Mouse (Mus musculus): ENCODE measurements at regions not wholly inside any gene's neighbourhood (a gene's known extent, or its start where the extent isn't known, plus 50 kb on each side); places are given as distances from the start of the nearest gene placed in this dataset.

DNA sequence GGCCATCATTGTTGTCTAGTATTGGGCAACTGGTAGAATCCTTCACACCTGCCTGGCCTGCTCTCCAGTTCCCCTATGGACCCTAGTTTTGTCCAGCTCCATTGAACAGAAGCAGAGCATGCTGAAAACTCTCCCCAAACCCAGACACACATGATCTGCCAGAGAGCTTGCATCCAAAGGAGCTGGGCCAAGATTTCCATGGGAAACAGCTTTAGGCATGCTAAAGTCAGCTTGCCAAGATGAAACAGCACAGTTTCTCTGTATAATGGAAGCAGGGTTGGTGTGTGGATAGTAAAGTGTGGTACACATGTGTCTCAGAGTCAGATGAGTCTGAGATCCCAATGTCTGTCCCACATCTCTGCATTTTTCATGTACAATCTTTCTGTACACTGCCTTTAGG, 98.8 kb upstream of the Spdl1 start:
- Histone ChIP-seq H3K9ac (replicated peaks; ENCODE audit: low read length) (no peak overlapping the region), H3K4me3 (ENCODE audit: low read length) (no peak overlapping the region), H3K27ac (ENCODE audit: low read length) (no peak overlapping the region), H3K4me1 (ENCODE audit: insufficient read depth, low read length) (no peaks in the 10 kb centered on the region), H3K4me2 (replicated peaks; ENCODE audit: low read depth, low read length) (no peak overlapping the region), H3K9me3 (ENCODE audit: low read length) (no peaks in the 10 kb centered on the region), H3K27me3 (ENCODE audit: insufficient read depth, low read length) (no peaks in the 10 kb centered on the region), H3K36me3 (ENCODE audit: insufficient read depth, low read length) (no peaks in the 10 kb centered on the region)
- no peak for ATAC-seq (ENCODE audit: low FRiP score, low TSS enrichment)

DNA sequence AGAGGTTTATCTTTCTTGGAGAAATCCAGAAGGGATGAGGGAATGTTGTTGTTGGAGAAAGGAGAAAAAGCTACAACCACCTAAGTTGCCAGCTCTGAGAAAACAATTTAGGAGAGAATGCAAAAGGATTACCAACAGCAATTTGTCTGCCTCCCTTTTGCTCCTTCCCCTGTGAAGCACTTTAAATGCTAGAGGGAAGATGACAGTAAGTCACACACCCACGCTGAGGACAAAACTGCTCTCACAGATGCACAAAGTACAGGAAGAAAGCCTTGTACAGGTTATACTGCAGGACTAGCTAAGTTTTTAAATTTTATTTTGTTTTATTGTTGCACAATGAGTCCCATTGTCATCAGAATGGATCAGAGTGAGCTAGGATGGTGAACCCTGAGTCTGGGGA, 83.7 kb upstream of the Spdl1 start:
- Histone ChIP-seq H3K36me3 (ENCODE audit: insufficient read depth, low read length) (no peaks in the 10 kb centered on the region), H3K4me3 (ENCODE audit: low read length) (no peak overlapping the region)
- WGBS = 59% methylated on average over 1 of the region's 1 CpGs

DNA sequence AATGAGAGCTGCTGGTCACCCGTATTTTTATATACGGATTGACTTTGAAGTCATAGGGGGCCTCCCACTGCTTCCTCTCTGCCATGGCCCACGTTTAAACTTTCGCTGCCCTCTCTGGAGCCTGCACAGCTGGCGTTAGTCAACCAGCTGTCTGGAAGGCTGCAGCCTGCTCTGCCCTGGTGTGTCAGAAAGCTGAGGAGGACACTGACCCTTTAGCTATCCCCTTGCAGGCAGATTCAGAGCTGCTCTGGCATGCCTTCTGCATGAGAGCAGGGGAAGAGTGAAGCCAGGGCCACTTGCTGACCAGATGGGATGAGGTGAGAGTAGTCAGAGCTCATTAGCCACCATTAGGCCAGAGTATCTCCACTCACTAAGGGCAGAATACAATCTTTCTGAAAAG, 76.4 kb upstream of the Spdl1 start:
- H3K27me3 ChIP-seq (ENCODE audit: insufficient read depth, low read length) = no peaks in the 10 kb centered on the region
- no peak overlapping the region for H3K4me3 ChIP-seq (ENCODE audit: low read length)
- 14% methylated on average over 5 of the region's 5 CpGs for WGBS
- peak; percentile 95 for ATAC-seq (ENCODE audit: low FRiP score, low TSS enrichment)
- H3K9me3 ChIP-seq (ENCODE audit: low read length) = no peaks in the 10 kb centered on the region
- no peak overlapping the region for H3K4me2 ChIP-seq (replicated peaks; ENCODE audit: low read depth, low read length)
- H3K4me1 ChIP-seq (ENCODE audit: insufficient read depth, low read length) = peaks cover 15% of the 10 kb centered on the region
- no peak overlapping the region for H3K27ac ChIP-seq (ENCODE audit: low read length)
- no peak overlapping the region for H3K9ac ChIP-seq (replicated peaks; ENCODE audit: low read length)
- no peaks in the 10 kb centered on the region for H3K36me3 ChIP-seq (ENCODE audit: insufficient read depth, low read length)

More for the DNA sequence above, 83.7 kb upstream of the Spdl1 start:
- H3K4me1 ChIP-seq (ENCODE audit: insufficient read depth, low read length) = no peaks in the 10 kb centered on the region
- no peaks in the 10 kb centered on the region for H3K27me3 ChIP-seq (ENCODE audit: insufficient read depth, low read length)
- H3K9me3 ChIP-seq (ENCODE audit: low read length) = no peaks in the 10 kb centered on the region
- ATAC-seq (ENCODE audit: low FRiP score, low TSS enrichment) = no peak
- no peak overlapping the region for H3K4me2 ChIP-seq (replicated peaks; ENCODE audit: low read depth, low read length)
- no peak overlapping the region for H3K27ac ChIP-seq (ENCODE audit: low read length)
- H3K9ac ChIP-seq (replicated peaks; ENCODE audit: low read length) = no peak overlapping the region

DNA sequence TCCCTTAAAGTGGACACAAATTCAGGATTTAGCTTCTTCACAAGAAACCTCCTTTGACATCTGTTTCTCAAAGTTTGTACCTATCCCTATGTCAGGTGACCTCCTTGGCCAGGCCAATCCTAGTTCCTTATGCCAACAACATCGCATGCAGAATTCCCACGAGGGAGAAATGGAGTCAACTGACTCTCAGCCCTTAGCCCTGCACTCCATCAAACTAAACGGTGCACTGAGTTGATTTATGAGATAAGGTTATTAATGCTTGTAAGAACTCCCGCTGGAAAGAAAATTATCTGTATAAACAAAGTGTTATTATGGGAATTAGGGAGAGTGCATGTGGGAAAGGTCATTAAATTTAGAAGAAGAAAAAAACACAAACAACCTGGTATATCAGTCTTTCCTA, 70.8 kb upstream of the Spdl1 start:
- H3K9me3 ChIP-seq (ENCODE audit: low read length) = no peaks in the 10 kb centered on the region
- no peaks in the 10 kb centered on the region for H3K36me3 ChIP-seq (ENCODE audit: insufficient read depth, low read length)
- ATAC-seq (ENCODE audit: low FRiP score, low TSS enrichment) = no peak
- no peaks in the 10 kb centered on the region for H3K4me1 ChIP-seq (ENCODE audit: insufficient read depth, low read length)
- no peaks in the 10 kb centered on the region for H3K27me3 ChIP-seq (ENCODE audit: insufficient read depth, low read length)
- no peak overlapping the region for H3K27ac ChIP-seq (ENCODE audit: low read length)
- no peak overlapping the region for H3K4me2 ChIP-seq (replicated peaks; ENCODE audit: low read depth, low read length)
- no peak overlapping the region for H3K9ac ChIP-seq (replicated peaks; ENCODE audit: low read length)
- WGBS = 19% methylated on average over 4 of the region's 4 CpGs
- no peak overlapping the region for H3K4me3 ChIP-seq (ENCODE audit: low read length)

DNA sequence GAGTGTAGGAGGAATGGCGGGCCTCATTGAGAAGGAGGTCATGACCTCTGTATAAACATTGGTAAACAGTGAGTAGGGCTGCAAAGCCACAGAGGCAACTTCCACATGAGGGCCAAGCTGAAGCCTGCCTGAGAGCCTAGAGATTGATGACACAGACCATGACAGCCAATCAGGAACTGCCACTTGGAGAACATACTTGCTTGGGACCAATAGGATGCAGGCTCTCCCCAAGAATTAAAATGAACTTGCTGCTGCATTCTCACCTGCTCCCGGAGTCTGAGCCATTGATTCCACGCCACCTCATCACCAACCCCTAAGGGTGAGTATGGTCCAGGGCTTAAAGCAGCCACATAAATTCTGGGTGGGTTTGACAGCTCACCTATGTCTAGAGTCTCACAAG, 66.0 kb upstream of the Spdl1 start:
- ATAC-seq (ENCODE audit: low FRiP score, low TSS enrichment) = 0 out of 2 replicates have a peak, but pooled peaks have one; percentile 42
- Histone ChIP-seq H3K27me3 (ENCODE audit: insufficient read depth, low read length) (no peaks in the 10 kb centered on the region), H3K4me3 (ENCODE audit: low read length) (no peak overlapping the region), H3K4me1 (ENCODE audit: insufficient read depth, low read length) (no peaks in the 10 kb centered on the region), H3K4me2 (replicated peaks; ENCODE audit: low read depth, low read length) (no peak overlapping the region), H3K36me3 (ENCODE audit: insufficient read depth, low read length) (no peaks in the 10 kb centered on the region), H3K27ac (ENCODE audit: low read length) (no peak overlapping the region), H3K9ac (replicated peaks; ENCODE audit: low read length) (no peak overlapping the region), H3K9me3 (ENCODE audit: low read length) (no peaks in the 10 kb centered on the region)
- 63% methylated on average over 3 of the region's 3 CpGs for WGBS

DNA sequence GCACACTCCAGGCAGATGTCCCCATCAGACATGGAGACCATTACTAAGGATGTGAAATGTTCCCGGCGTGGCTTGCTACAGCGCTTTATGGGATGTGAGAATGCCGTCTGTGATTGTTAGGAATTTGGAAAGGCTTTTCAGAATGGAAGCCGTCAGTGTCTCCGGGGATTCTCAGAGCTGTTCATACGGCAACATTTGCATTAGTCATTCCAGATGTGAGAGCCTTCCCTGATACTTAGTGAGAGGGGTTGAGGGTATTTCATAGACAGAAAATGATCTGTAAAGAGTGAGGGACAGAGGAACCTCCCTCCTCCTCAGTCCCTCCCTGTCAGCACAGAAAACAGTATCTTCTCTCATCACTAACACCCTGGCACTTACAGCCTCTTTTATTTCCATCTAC, 62.2 kb upstream of the Spdl1 start:
- H3K36me3 ChIP-seq (ENCODE audit: insufficient read depth, low read length) = no peaks in the 10 kb centered on the region
- no peaks in the 10 kb centered on the region for H3K9me3 ChIP-seq (ENCODE audit: low read length)
- no peak overlapping the region for H3K4me2 ChIP-seq (replicated peaks; ENCODE audit: low read depth, low read length)
- no peaks in the 10 kb centered on the region for H3K27me3 ChIP-seq (ENCODE audit: insufficient read depth, low read length)
- H3K4me3 ChIP-seq (ENCODE audit: low read length) = no peak overlapping the region
- ATAC-seq (ENCODE audit: low FRiP score, low TSS enrichment) = no peak
- H3K9ac ChIP-seq (replicated peaks; ENCODE audit: low read length) = no peak overlapping the region
- WGBS = 81% methylated on average over 7 of the region's 7 CpGs
- no peak overlapping the region for H3K27ac ChIP-seq (ENCODE audit: low read length)
- H3K4me1 ChIP-seq (ENCODE audit: insufficient read depth, low read length) = no peaks in the 10 kb centered on the region

DNA sequence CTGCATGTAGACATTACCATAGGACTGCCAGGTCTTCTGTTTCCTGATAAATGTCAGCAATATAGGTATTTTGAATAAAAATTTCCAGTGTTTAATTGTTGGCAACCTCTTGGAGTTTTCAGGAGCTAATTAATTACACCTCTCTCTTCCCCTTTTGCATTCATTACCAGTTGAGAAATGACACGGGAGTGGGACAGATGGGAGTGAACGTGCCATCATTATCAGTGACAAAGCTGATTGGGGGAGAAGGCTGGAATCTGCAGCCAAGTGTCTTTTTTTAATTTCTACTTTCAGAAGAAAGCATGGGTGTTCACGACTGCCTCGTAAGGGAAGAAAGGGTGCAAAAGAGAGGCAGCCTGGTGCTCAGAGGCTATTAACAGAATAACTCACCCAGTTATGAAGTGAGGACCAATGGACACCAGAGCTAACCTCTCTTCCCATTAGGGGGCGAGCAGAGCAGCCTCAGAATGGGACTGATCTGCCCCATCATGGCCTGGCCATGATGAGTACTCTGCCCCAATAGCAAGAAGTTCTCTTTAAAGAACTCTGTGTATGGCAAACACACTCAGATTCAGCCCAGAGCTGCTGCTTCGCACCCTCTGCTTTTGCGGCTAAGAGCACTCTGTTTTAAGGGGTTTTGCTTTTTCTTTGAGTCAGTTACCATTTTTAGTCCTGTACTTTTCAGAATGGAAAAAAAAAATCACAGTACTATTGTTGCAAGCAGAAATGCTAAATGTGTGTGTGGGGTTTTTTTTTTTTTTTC, 55.1 kb upstream of the Spdl1 start:
- no peak for ATAC-seq (ENCODE audit: low FRiP score, low TSS enrichment)
- Histone ChIP-seq H3K36me3 (ENCODE audit: insufficient read depth, low read length) (no peaks in the 10 kb centered on the region), H3K9me3 (ENCODE audit: low read length) (no peaks in the 10 kb centered on the region), H3K27ac (ENCODE audit: low read length) (no peak overlapping the region), H3K4me3 (ENCODE audit: low read length) (no peak overlapping the region), H3K4me2 (replicated peaks; ENCODE audit: low read depth, low read length) (no peak overlapping the region), H3K27me3 (ENCODE audit: insufficient read depth, low read length) (no peaks in the 10 kb centered on the region), H3K9ac (replicated peaks; ENCODE audit: low read length) (no peak overlapping the region), H3K4me1 (ENCODE audit: insufficient read depth, low read length) (no peaks in the 10 kb centered on the region)
- 81% methylated on average over 7 of the region's 7 CpGs for WGBS

DNA sequence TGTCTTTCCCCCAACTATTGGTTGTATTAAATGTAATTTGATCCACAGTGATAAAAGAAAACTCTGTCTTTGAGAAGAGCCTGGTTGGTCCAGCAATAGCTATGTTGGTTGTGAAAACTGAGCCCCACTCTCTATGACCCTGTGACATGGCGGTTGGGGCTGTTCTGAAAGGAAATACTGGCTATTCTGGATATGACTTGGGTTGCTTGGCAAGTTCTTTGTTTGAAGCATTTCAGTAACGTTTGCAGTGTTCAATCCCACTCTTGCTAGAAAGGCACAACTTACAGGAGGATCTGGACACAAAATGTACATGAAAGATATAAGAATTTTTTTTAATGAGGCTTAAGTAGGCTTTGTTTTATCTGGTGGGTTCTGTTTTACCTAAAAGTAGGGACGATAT, 54.1 kb upstream of the Spdl1 start:
- Histone ChIP-seq H3K9me3 (ENCODE audit: low read length) (no peaks in the 10 kb centered on the region), H3K4me3 (ENCODE audit: low read length) (no peak overlapping the region), H3K27me3 (ENCODE audit: insufficient read depth, low read length) (no peaks in the 10 kb centered on the region), H3K27ac (ENCODE audit: low read length) (no peak overlapping the region), H3K4me2 (replicated peaks; ENCODE audit: low read depth, low read length) (no peak overlapping the region), H3K36me3 (ENCODE audit: insufficient read depth, low read length) (no peaks in the 10 kb centered on the region), H3K9ac (replicated peaks; ENCODE audit: low read length) (no peak overlapping the region), H3K4me1 (ENCODE audit: insufficient read depth, low read length) (no peaks in the 10 kb centered on the region)
- ATAC-seq (ENCODE audit: low FRiP score, low TSS enrichment) = no peak
- 69% methylated on average over 3 of the region's 3 CpGs for WGBS

Measured in kidney, embryonic 16.5 days (tissue).